Mouse (Mus musculus) heart, adult 9 months (tissue): ENCODE measurements around the gene Eif4g2.

Source experiments
- DNase-seq, 2 experiments: peaks; one replicate each; pipeline ENCODE4 v3.0.0; 2022; ENCODE audit warnings: low spot score in 2 of 2

Gene Eif4g2

DNA sequence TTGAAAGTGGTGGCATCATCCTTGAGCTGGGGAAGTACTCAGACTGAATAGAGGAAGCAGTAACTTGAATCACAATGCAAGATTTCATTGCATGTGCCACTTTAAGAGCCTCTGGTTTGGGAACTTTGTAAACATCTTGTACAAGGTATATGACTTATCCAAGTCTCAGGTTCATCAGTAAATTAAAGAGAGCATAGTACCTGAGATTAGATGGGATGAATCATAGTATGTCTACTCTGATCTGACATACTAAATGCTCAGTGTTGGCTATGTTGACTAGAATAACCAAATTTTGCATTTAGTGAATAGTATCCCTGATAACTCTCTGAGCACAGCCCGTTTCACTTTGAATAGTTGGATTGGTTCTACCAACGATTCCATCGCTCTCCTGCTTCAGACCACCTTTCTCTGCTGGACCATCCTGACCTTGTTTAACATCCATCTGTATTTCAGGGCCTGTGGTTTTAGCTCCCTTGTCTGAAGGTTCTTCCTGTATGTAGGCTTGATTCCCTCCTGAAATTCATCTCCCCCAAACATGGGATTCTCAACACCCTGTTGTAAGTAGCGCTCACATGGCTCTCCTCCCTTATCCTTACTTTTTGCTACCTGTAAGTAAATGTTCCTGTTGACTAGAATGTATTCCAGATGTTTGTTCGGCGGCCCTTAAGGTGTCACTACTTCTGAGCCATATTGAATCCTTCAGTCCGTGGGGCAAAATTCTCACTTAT lies 13.2 kb downstream of the Eif4g2 start:
- no peak for DNase-seq

GRCm38 (mm10) chr7:111068181-111068580 lies 14.6 kb downstream of the Eif4g2 start:
- peak in 1 of 2 experiments; percentile 30 for DNase-seq

DNA sequence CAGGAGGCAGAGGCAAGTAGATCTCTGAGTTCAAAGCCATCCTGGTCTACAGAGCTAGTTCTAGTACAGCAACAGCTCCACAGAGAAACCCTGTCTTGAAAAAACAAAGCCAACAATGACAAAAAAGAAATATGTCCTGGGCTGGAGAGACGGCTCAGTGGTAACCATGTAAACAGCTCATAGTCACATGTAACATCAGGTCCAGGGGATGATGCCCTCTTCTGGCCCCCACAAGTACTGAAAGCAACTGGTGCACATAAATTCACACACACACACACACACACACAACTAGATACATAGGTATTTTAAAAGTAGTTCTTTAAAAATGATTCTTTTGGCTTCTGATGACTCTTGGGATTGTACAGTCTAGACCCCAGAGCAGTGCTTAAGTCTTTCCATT lies 19.9 kb downstream of the Eif4g2 start:
- DNase-seq = no peak

DNA sequence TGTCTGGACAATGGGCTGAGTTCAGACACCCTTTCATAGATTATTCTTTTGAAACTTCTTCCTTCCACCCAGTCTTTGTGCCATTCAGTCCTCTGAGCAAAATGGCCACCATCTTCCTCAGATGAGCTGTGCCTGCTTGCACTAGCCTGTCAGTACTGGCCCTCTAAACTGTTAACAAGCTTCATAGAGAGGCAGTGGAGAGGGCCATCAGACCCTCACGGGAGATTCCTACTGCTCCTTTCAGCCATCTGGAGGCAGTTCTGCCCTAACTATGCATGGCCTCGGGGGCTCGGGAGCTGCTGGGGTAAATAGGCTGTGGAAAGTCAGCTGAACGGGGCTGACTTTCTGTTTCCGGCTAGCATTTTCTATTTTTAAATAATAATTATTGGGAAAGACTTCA lies 23.3 kb downstream of the Eif4g2 start:
- no peak for DNase-seq

GRCm38 (mm10) chr7:111055984-111056657 lies 26.7 kb downstream of the Eif4g2 start:
- DNase-seq = no peak

GRCm38 (mm10) chr7:111055221-111055620 lies 27.6 kb downstream of the Eif4g2 start:
- DNase-seq = peak; percentile 39 to 59

DNA sequence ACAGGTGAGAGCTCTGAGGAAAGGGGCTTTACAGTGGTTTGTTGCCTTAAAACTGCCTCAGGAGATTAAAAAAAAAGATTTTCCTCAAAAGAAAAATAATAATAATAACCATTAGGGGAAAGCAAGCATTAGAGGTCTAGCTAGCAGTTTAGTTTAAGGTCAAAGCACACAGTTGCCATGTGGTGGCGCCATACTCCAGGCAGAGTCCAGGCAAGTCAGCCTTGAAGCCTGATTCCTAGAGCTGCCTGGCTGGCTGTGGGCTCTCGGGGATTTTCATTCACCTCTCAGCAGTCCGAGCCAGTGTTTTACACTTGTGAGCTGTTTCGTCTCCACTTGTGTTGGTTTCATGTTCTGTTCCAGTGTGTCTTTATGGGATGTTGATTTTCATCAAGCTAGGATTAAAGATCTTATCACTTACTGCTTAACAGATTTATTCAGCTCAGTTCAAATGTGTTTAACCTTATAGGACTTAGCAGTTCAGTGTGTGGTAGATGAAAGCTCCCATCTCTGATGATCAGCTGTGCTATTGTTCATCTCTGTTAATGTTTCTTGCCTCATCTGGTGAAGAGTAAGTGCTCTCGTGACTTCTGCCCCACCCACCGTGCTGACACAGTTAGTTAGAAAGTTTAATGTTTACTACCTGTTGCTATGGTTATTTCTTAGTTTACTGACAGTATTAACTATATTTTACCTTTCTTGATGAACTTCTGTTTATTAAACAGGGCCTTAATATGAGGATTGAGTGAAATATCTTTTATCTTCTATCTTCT lies 33.0 kb downstream of the Eif4g2 start:
- DNase-seq = peak in 1 of 2 experiments; percentile 45

- DNase-seq = no peak
These were observed 33.9 kb downstream of the Eif4g2 start for GRCm38 (mm10) chr7:111048920-111049319.

DNA sequence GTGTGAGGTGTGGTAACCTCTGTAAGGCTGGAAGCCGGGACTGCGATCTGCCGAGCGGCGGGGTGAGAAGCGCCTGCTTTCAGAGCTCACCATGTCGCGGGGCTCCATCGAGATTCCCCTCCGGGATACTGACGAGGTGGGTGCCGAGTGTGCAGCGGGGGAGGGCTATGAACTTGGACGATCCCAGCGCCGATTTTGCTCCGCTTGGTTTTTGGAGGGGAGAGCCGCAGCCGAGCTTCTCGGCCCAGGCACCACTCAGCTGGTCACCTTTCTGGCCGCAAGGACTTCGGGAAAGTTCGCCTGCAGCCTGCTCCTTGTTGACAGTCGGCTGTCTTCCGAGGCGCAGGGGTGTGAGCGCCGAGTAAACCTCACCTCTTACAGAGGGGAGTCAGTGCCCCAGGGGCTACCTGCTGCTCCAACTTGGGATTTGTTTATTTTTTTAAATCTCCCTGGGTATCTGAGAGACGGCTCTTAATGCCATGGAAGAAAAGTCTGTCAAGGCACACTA lies 53.7 kb downstream of the Eif4g2 start:
- DNase-seq = no peak

DNA sequence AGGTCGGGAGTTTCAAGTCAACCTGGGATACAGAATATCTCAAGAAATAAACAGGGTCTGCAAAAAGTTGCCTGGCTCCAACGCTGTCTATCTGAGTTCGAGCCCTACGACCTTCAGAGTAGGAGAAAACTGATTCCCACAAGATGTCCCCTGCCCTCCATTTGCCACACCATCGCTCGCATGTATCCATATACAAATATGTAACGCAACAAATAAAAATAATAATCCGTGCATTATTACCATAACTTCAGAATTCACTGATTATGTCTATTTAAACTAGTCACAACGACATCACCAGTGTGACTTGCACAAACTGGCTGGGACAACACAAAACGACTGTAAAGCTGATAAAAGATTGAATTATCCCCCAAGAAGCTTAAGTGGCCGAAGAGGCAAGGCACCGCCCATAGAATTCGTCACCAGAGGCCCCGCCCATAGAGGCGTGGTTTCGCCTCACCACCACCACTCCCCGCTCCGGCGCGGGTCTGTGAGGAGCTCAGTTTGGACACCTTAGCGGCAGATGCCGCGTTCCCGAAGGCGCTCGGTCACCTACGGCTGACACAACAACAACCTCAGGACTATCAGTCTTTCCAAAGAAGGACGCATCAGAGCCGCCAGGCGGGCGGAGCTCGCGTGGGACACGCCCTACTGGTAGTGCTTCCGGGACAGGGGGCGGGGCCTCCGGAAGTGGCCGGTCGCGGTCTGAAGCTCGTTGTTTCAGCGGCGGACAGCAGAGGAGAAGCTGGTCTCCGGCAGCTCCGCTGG lies 54.4 kb downstream of the Eif4g2 start, which contains the start of gene Ctr9:
TSS of gene Ctr9 (plus strand) at position 671 of the 765 bp plus-strand sequence.
- peak; percentile 92 to 95 for DNase-seq

DNA sequence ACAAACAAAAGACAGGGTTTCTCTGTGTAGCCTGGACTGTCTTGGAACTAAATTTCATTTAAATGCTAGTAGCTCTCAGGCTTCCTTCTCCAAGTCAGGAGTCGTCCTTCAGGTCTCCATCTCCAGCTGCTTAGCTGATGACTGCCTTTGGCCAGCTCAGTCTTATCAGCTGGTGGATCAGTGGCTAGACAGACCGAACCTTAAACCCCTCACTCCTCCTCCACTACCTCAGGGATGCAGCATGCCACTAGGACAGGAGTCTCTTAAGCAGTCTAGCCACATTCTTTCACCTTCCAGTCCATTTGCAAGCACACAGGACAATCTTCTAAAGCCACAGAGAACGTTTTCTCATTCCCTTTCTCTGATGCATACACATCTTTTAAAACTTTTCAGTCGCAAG lies 57.9 kb downstream of the Eif4g2 start:
- no peak for DNase-seq

DNA sequence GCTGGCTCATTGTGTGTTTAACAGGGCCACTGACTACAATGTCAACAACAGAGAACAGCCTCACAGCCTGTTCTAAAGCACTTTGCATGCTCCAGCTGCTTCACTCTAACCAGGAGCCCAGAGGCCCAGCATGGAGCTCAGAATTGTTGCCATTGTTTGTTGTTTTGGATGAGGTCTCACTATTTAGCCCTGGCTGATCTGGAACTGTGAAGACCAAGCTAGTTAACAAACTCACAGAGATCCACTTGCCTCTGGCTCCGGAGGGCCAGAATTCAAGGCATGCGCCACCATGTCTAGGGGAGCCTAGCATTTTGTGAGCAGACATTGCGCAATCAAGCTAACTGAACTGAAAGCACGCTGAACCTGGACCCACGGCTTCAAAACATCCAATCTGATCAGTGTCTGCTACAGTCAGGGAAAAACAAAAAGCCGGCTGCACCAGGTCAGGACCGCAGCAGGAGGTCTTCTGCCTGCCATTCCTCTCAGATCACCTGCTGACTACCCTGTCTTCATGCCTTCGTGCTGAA lies 58.7 kb downstream of the Eif4g2 start:
- peak; percentile 28 to 31 for DNase-seq

DNA sequence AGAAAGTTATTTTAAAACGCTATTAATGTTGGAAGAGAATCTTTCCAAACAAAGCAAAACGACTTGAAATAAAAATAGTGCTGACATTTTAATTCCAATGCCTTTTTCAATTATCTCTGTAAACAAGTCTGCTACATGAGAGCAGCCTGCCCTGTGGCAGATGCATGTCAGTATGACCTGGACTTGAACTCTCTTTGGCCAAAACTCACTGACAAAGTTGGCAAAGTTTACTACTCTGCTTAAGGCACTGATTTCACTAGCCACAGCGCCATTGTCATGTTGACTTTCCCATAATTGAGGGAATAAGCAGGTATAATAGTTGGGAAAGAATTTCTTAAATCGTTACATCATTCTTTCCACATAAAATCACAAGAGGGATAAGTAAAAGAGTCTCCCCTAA lies 62.0 kb downstream of the Eif4g2 start:
- DNase-seq = no peak
